Mouse (Mus musculus) MEL-GATA-1-ER (cell line): ENCODE data around the gene Amer2.

ENCODE experiments used
- DNase-seq: peaks from one replicate; pipeline ENCODE4 v3.0.0-alpha.2; 2012; ENCODE audit warnings: low read depth; ENCODE audit errors: extremely low read depth

Gene Amer2

GRCm38 (mm10) chr14:60386591-60387501, 13.8 kb downstream of the Amer2 start:
- DNase-seq, result no peak

- DNase-seq, result no peak
These were observed 15.3 kb downstream of the Amer2 start for GRCm38 (mm10) chr14:60388332-60388731.

GRCm38 (mm10) chr14:60392202-60392601, 19.1 kb downstream of the Amer2 start:
- DNase-seq, result no peak

GRCm38 (mm10) chr14:60397321-60397720, 24.3 kb downstream of the Amer2 start:
- DNase-seq, result no peak

GRCm38 (mm10) chr14:60398861-60399260, 25.8 kb downstream of the Amer2 start:
- DNase-seq, result no peak

GRCm38 (mm10) chr14:60403228-60403627, 30.2 kb downstream of the Amer2 start:
- DNase-seq, result no peak

- DNase-seq, result no peak
These were observed 32.8 kb downstream of the Amer2 start for GRCm38 (mm10) chr14:60405829-60406228.

- DNase-seq, result no peak
These were observed 33.5 kb downstream of the Amer2 start for GRCm38 (mm10) chr14:60406543-60406942.

GRCm38 (mm10) chr14:60407319-60407718, 34.3 kb downstream of the Amer2 start:
- no peak for DNase-seq

- no peak for DNase-seq
These were observed 36.8 kb downstream of the Amer2 start for GRCm38 (mm10) chr14:60409702-60410491.

GRCm38 (mm10) chr14:60411229-60411628, 38.2 kb downstream of the Amer2 start:
- no peak for DNase-seq

- DNase-seq, result no peak
These were observed 41.6 kb downstream of the Amer2 start for GRCm38 (mm10) chr14:60414691-60415090.

- DNase-seq, result no peak
These were observed 44.9 kb downstream of the Amer2 start for GRCm38 (mm10) chr14:60417924-60418323.

- no peak for DNase-seq
These were observed 49.9 kb downstream of the Amer2 start for GRCm38 (mm10) chr14:60422920-60423319.

GRCm38 (mm10) chr14:60424174-60424573, 51.1 kb downstream of the Amer2 start:
- no peak for DNase-seq

- no peak for DNase-seq
These were observed 52.5 kb downstream of the Amer2 start for GRCm38 (mm10) chr14:60425553-60425952.

- no peak for DNase-seq
These were observed 54.8 kb downstream of the Amer2 start for GRCm38 (mm10) chr14:60427896-60428295.

- no peak for DNase-seq
These were observed 56.5 kb downstream of the Amer2 start for GRCm38 (mm10) chr14:60429513-60429912.

GRCm38 (mm10) chr14:60431515-60431914, 58.5 kb downstream of the Amer2 start:
- DNase-seq, result no peak

GRCm38 (mm10) chr14:60432136-60432535, 59.1 kb downstream of the Amer2 start:
- no peak for DNase-seq

GRCm38 (mm10) chr14:60435515-60435914, 62.5 kb downstream of the Amer2 start:
- no peak for DNase-seq

- DNase-seq, result no peak
These were observed 63.3 kb downstream of the Amer2 start for GRCm38 (mm10) chr14:60436364-60436763.
